Mouse (Mus musculus): Measurements from ENCODE around the gene Rhog. TPM values are rescaled to one million over a fixed set of nuclear protein-coding genes. Genes with fewer than 3 reads are reported as not detected.

The Rhog gene
- total and polyA plus RNA-seq, 3 experiments = 12.2 to 118 (median 22.7) TPM

- no peak for TF ChIP-seq ZNF384 (IDR thresholded peaks at IDR 0.05; ENCODE audit: low read depth, low read length)
- TF ChIP-seq KAT2A (IDR thresholded peaks at IDR 0.05; ENCODE audit: insufficient replicate concordance, low read length) = no peak
- no peak; the same call in 1 of the 2 replicates for TF ChIP-seq SMC3 (IDR thresholded peaks at IDR 0.05; ENCODE audit: low read depth, low read length)
- TF ChIP-seq JUN (IDR thresholded peaks at IDR 0.05; ENCODE audit: insufficient read depth, low read depth, low read length) = no peak
- no peak; the same call in 1 of the 2 replicates for TF ChIP-seq ETS1 (conservative IDR thresholded peaks at IDR 0.05; ENCODE audit: low read depth, low read length)
- no peak for TF ChIP-seq USF2 (conservative IDR thresholded peaks at IDR 0.05; ENCODE audit: low read depth, low read length)
- TF ChIP-seq JUND (conservative IDR thresholded peaks at IDR 0.05; ENCODE audit: low read depth, low read length) = no peak
- TF ChIP-seq MAZ (IDR thresholded peaks at IDR 0.05; ENCODE audit: low read depth, low read length) = 0 out of 2 replicates have a peak, but pooled peaks have one; percentile 13
- no peak; the same call in 1 of the 2 replicates for TF ChIP-seq MEF2A (IDR thresholded peaks at IDR 0.05; ENCODE audit: borderline replicate concordance, low read depth, low read length)
- TF ChIP-seq TCF12 (IDR thresholded peaks at IDR 0.05; ENCODE audit: low read depth, low read length) = no peak
- peak; percentile 70 for TF ChIP-seq SIN3A (IDR thresholded peaks at IDR 0.05; ENCODE audit: low read length)
- TF ChIP-seq GABPA (IDR thresholded peaks at IDR 0.05; ENCODE audit: insufficient replicate concordance, low read depth, low read length) = no peak
These were observed 6.3 kb downstream of the Rhog start (continued) for GRCm38 (mm10) chr7:102249531-102249895.

GRCm38 (mm10) chr7:102248691-102249404, 7.0 kb downstream of the Rhog start:
- Histone ChIP-seq H3K79me2 (replicated peaks; ENCODE audit: control insufficient read depth, extremely low read depth, insufficient read depth, poor library complexity, severe bottlenecking) (peaks cover 50% of the 10 kb centered on the region), H3K4me3 (replicated peaks in 1 of 3; ENCODE audit: low read depth in 2 of 3, low read length in 2 of 3, poor library complexity in 1 of 3) (peak overlapping the region; percentile 74 to 85 (median 76)), H3K27ac (ENCODE audit: insufficient read depth, low read depth) (peak overlapping the region; percentile 82; the same call in 1 of the 2 replicates), H3K9ac (ENCODE audit: insufficient read depth, low read depth) (peak overlapping the region; percentile 94), H3K9me3 (replicated peaks; ENCODE audit: low read length) (no peaks in the 10 kb centered on the region), H3K4me2 (ENCODE audit: insufficient read depth, low read depth, poor library complexity, severe bottlenecking) (peak overlapping the region; percentile 81), H3K4me1 (ENCODE audit: control insufficient read depth in 1 of 2, insufficient read depth in 2 of 2) (peaks cover 36 to 52% of the 10 kb centered on the region in 2 experiments), H3K27me3 (replicated peaks) (no peaks in the 10 kb centered on the region), H3K36me3 (replicated peaks in 1 of 2; ENCODE audit: control insufficient read depth in 1 of 2, insufficient read depth in 1 of 2, low read length in 1 of 2) (peaks cover 5 to 11% of the 10 kb centered on the region in 2 experiments)
- peak; percentile 38 for DNase-seq (ENCODE audit: extremely low read depth)
- dilution Hi-C loops (cut with MboI; ENCODE audit: extremely low pct_ligation_motif_present, extremely low pct_unique_long_range_greater_than_20kb, low sequenced_read_pairs) (no loop called here), in situ Hi-C loops (cut with MboI; ENCODE audit: low pct_ligation_motif_present, low pct_unique_long_range_greater_than_20kb, low sequenced_read_pairs) (no loop called here)
- TF ChIP-seq UBTF (IDR thresholded peaks at IDR 0.05; ENCODE audit: low read depth, low read length) = 0 out of 2 replicates have a peak, but pooled peaks have one; percentile 15
- TF ChIP-seq TBP (conservative IDR thresholded peaks at IDR 0.05; ENCODE audit: low read depth, low read length) = peak; percentile 36; the same call in 1 of the 2 replicates
- no peak; the same call in 1 of the 2 replicates for TF ChIP-seq MXI1 (IDR thresholded peaks at IDR 0.05; ENCODE audit: low read depth, low read length)

Data from CH12.LX (cell line).